In genomic region chr15:5243036-5243958, GRCm38 (mm10) we compare ENCODE assay signal across 8 mouse cellular contexts. TPM values are rescaled to one million over a fixed set of nuclear protein-coding genes. Genes with fewer than 3 reads are reported as not detected.
DNase-seq lines count a peak whose midpoint lies in the region; ATAC-seq and TF ChIP-seq lines count a peak whose summit lies in the region.

No protein-coding gene starts in this region.

- WGBS in kidney, postnatal 0 days = 5% methylated on average over 40 of the region's 40 CpGs
- 6% methylated on average over 40 of the region's 40 CpGs for WGBS in midbrain, embryonic 12.5 days

- peaks cover 11% of the 10 kb centered on the region; the same call in 1 of the 2 replicates for H3K4me1 ChIP-seq in kidney, postnatal 0 days (replicated peaks; ENCODE audit: insufficient read depth, low read length)
- peaks cover 30% of the 10 kb centered on the region for H3K4me1 ChIP-seq in midbrain, embryonic 12.5 days

- peak overlapping the region; percentile 64 for H3K4me3 ChIP-seq in kidney, postnatal 0 days (replicated peaks; ENCODE audit: low read depth, low read length)
- H3K4me3 ChIP-seq in midbrain, embryonic 12.5 days = peak overlapping the region; percentile 52

- no peaks in the 10 kb centered on the region for H3K36me3 ChIP-seq in kidney, postnatal 0 days (ENCODE audit: insufficient read depth, low read length)
- H3K36me3 ChIP-seq in midbrain, embryonic 12.5 days = no peaks in the 10 kb centered on the region

- no peak for TF ChIP-seq CTCF in kidney, postnatal 0 days (IDR thresholded peaks at IDR 0.05; ENCODE audit: low read depth)

- peak; percentile 20 for DNase-seq in embryo, embryonic 10 days (ENCODE audit: low spot score)
- DNase-seq in embryo, embryonic 10.5 days (ENCODE audit: low spot score) = no peak
- peak; percentile 50 for DNase-seq in Muller cell, postnatal 12 days (ENCODE audit: inconsistent ontology term)
- DNase-seq in heart, adult 11 months = peak; percentile 91
- DNase-seq in kidney, postnatal 0 days (ENCODE audit: low spot score) = peak; percentile 18
- no peak for DNase-seq in yolk sac, embryonic 10.5 days (ENCODE audit: low spot score)
- DNase-seq in layer of hippocampus, postnatal 14 days (ENCODE audit: low spot score in 2 of 2) = no peak

- peak; percentile 15; the same call in 1 of the 2 replicates for ATAC-seq in kidney, postnatal 0 days (replicated peaks; ENCODE audit: low FRiP score, low read depth)
- peak; percentile 6; the same call in 1 of the 2 replicates for ATAC-seq in midbrain, embryonic 12.5 days (ENCODE audit: low FRiP score, low read depth)

- peak overlapping the region; percentile 97 for H3K4me2 ChIP-seq in kidney, postnatal 0 days (ENCODE audit: low read length)
- H3K4me2 ChIP-seq in midbrain, embryonic 12.5 days (replicated peaks) = peak overlapping the region; percentile 95

- H3K9me3 ChIP-seq in kidney, postnatal 0 days (replicated peaks; ENCODE audit: low read length) = no peaks in the 10 kb centered on the region
- no peaks in the 10 kb centered on the region for H3K9me3 ChIP-seq in midbrain, embryonic 12.5 days

- no peak overlapping the region for H3K27ac ChIP-seq in kidney, postnatal 0 days
- H3K27ac ChIP-seq in midbrain, embryonic 12.5 days (replicated peaks) = no peak overlapping the region

- no peaks in the 10 kb centered on the region for H3K27me3 ChIP-seq in kidney, postnatal 0 days (ENCODE audit: insufficient read depth, low read length)
- H3K27me3 ChIP-seq in midbrain, embryonic 12.5 days = peaks cover 67% of the 10 kb centered on the region

- peak overlapping the region; percentile 58 for H3K9ac ChIP-seq in kidney, postnatal 0 days (ENCODE audit: low read depth, low read length)
- H3K9ac ChIP-seq in midbrain, embryonic 12.5 days (replicated peaks) = no peak overlapping the region; the same call in 1 of the 2 replicates

RNA-seq across cellular contexts. Expression of gene Ptger4, which starts 0.7 kb away (rescaled TPM):
- 4.6 and 5.3 TPM in 2 replicates for polyA plus RNA-seq in kidney, postnatal 0 days (2015; fragmentation: Nextera tagmentation; extraction: Ambion mirVana)
- polyA plus RNA-seq in midbrain, embryonic 12.5 days (2016; fragmentation: Nextera tagmentation; extraction: Ambion mirVana) = 0.42 and 0.70 TPM in 2 replicates
- total RNA-seq in layer of hippocampus, postnatal 14 days (2021) = 1 to 10 TPM in 1 of 2 experiments, under 1 TPM in 1; 0.74 to 1.1 TPM

RNA-seq across cellular contexts. Expression of gene Ttc33, which starts 58.0 kb away (rescaled TPM):
- polyA plus RNA-seq in kidney, postnatal 0 days (2015; fragmentation: Nextera tagmentation; extraction: Ambion mirVana) = 45.9 and 47.4 TPM in 2 replicates
- 51.1 and 51.9 TPM in 2 replicates for polyA plus RNA-seq in midbrain, embryonic 12.5 days (2016; fragmentation: Nextera tagmentation; extraction: Ambion mirVana)
- 10 to 100 TPM; 53.2 to 64.4 TPM for total RNA-seq in layer of hippocampus, postnatal 14 days (2021)

Comparison
In these comparisons a context has a peak if more than half of its experiments do, and no peak if none do; other contexts are left out.
1. DNase-seq: peak in embryo, embryonic 10 days (single experiment), Muller cell, postnatal 12 days (single experiment), heart, adult 11 months (single experiment) and kidney, postnatal 0 days (single experiment); none in embryo, embryonic 10.5 days (single experiment), yolk sac, embryonic 10.5 days (single experiment) and layer of hippocampus, postnatal 14 days (0 of 2).